Mouse (Mus musculus) ovary, postnatal 36 days (tissue): Measurements from ENCODE around the gene Crabp1.

ENCODE experiments used
- DNase-seq: peaks from one replicate; pipeline ENCODE4 v3.0.0; 2022; ENCODE audit warnings: low spot score, mixed read lengths

Crabp1 gene

GRCm38 (mm10) chr9:54764561-54765217 is at the start of gene Crabp1:
Crabp1 (plus strand) TSS chr9:54764748.
- no peak for DNase-seq

GRCm38 (mm10) chr9:54715776-54716175 is 48.8 kb upstream of the Crabp1 start:
- no peak for DNase-seq

GRCm38 (mm10) chr9:54717527-54717926 is 47.0 kb upstream of the Crabp1 start:
- DNase-seq = no peak

GRCm38 (mm10) chr9:54722156-54722555 is 42.4 kb upstream of the Crabp1 start:
- DNase-seq = no peak

- no peak for DNase-seq
These were observed 42.0 kb upstream of the Crabp1 start for GRCm38 (mm10) chr9:54722596-54722995.

- no peak for DNase-seq
These were observed 38.2 kb upstream of the Crabp1 start for GRCm38 (mm10) chr9:54726315-54726714.

- DNase-seq = no peak
These were observed 32.4 kb upstream of the Crabp1 start for GRCm38 (mm10) chr9:54732122-54732521.

GRCm38 (mm10) chr9:54733921-54734638 is 30.5 kb upstream of the Crabp1 start, which contains the start of gene Wdr61:
Wdr61 (minus strand) TSS chr9:54734519.
- peak; percentile 98 for DNase-seq

- no peak for DNase-seq
These were observed 29.8 kb upstream of the Crabp1 start for GRCm38 (mm10) chr9:54734639-54735252.

- no peak for DNase-seq
These were observed 28.3 kb upstream of the Crabp1 start for GRCm38 (mm10) chr9:54736284-54736701.

GRCm38 (mm10) chr9:54738376-54738775 is 26.2 kb upstream of the Crabp1 start:
- DNase-seq = peak; percentile 39

- no peak for DNase-seq
These were observed 20.7 kb upstream of the Crabp1 start for GRCm38 (mm10) chr9:54743891-54744290.

GRCm38 (mm10) chr9:54745740-54746370 is 18.7 kb upstream of the Crabp1 start:
- no peak for DNase-seq

GRCm38 (mm10) chr9:54750215-54750981 is 14.2 kb upstream of the Crabp1 start:
- DNase-seq = no peak

GRCm38 (mm10) chr9:54751684-54752083 is 12.9 kb upstream of the Crabp1 start:
- no peak for DNase-seq

- no peak for DNase-seq
These were observed 12.2 kb upstream of the Crabp1 start for GRCm38 (mm10) chr9:54752201-54752943.

- DNase-seq = no peak
These were observed 11.6 kb upstream of the Crabp1 start for GRCm38 (mm10) chr9:54752944-54753295.

- DNase-seq = no peak
These were observed 5.0 kb upstream of the Crabp1 start for GRCm38 (mm10) chr9:54759592-54759991.

GRCm38 (mm10) chr9:54764091-54764490 is 457 bp upstream of the Crabp1 start:
- no peak for DNase-seq

GRCm38 (mm10) chr9:54765336-54766085 is 963 bp downstream of the Crabp1 start:
- no peak for DNase-seq
